Mouse (Mus musculus): ENCODE results near the gene Cep350.

- TF ChIP-seq CTCF (IDR thresholded peaks at IDR 0.05; ENCODE audit: low read depth) (no peak), EP300 (optimal IDR thresholded peaks at IDR 0.05) (no peak)
Measured at GRCm38 (mm10) chr1:155844235-155844634, 128.8 kb downstream of the Cep350 start.
